ENCODE assay signal across 7 mouse cellular contexts in the genomic region with DNA sequence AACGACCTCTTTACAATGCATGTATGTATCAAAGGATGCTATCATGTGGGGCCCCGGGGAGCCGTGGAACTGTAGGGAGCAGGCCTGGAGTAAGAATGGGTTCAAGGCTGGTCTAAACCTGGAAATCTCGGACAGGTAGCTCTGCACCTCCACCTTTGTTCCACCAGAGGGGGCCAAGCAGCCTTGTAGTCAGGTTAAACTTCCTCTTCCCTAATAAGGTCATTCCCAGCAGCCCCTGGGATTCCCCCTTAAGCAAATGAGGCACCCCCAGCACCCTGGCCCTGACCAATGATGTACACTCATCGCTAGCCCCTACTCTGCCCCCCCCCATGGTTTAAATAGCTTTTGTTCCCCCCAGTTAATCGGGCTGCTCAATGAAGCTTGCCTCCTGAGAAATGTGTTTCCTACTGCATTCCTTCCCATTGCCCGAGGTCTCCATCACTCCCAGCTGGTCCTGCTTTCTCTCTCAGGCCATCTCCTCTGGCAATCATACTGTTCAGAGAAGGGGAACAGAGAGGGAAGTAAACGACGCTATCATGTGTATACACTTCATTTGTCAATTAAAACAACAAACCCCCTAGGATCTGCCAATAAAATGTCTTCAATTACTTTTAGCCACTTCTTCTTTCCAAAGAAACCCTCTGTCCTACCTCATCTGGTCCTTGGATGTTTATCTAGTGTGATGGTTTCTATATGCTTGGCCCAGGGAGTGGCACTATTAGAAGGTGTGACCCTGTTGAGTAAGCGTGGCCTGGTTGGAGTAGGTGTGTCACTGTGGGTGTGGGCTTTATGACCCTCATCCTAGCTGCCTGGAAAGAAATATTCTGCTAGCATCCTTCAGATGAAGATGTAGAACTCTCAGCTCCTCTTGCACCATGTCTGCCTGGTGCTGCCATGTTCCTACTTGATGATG. TPM values are rescaled to one million over a fixed set of nuclear protein-coding genes. Genes with fewer than 3 reads are reported as not detected.
DNase-seq lines count a peak whose midpoint lies in the region; ATAC-seq and TF ChIP-seq lines count a peak whose summit lies in the region.

No protein-coding gene starts in this region.

- 47% methylated on average over 10 of the region's 10 CpGs for WGBS in forebrain, postnatal 0 days
- 53% methylated on average over 10 of the region's 10 CpGs for whole genome bisulfite sequencing in midbrain, embryonic 14.5 days

- peaks cover 2% of the 10 kb centered on the region; the same call in 1 of the 2 replicates for H3K4me1 ChIP-seq in testis, adult 2 months (ENCODE audit: control insufficient read depth, insufficient read depth, low read length)
- H3K4me1 ChIP-seq in forebrain, postnatal 0 days (ENCODE audit: insufficient read depth): no peaks in the 10 kb centered on the region
- H3K4me1 ChIP-seq in midbrain, embryonic 14.5 days (ENCODE audit: control insufficient read depth, insufficient read depth, low read length): no peaks in the 10 kb centered on the region

- H3K27ac ChIP-seq in testis, adult 2 months (ENCODE audit: control insufficient read depth, insufficient read depth, low read depth, low read length): no peak overlapping the region
- no peak overlapping the region for H3K27ac ChIP-seq in forebrain, postnatal 0 days (ENCODE audit: low read depth, low read length)
- no peak overlapping the region for H3K27ac ChIP-seq in midbrain, embryonic 14.5 days (replicated peaks; ENCODE audit: low read depth, low read length)

- peak; percentile 28; the same call in 1 of the 2 replicates for TF ChIP-seq CTCF in testis, adult 2 months (IDR thresholded peaks at IDR 0.05; ENCODE audit: control insufficient read depth, insufficient read depth, insufficient replicate concordance, low read depth, low read length)
- peak; percentile 76 for TF ChIP-seq CTCF in forebrain, postnatal 0 days (IDR thresholded peaks at IDR 0.05; ENCODE audit: low read depth)

- no peaks in the 10 kb centered on the region for H3K36me3 ChIP-seq in testis, adult 2 months (ENCODE audit: control insufficient read depth, insufficient read depth, low read length)
- no peaks in the 10 kb centered on the region for H3K36me3 ChIP-seq in forebrain, postnatal 0 days (ENCODE audit: insufficient read depth)
- H3K36me3 ChIP-seq in midbrain, embryonic 14.5 days (ENCODE audit: control insufficient read depth, insufficient read depth, low read length): no peaks in the 10 kb centered on the region

- no peak overlapping the region for H3K9ac ChIP-seq in forebrain, postnatal 0 days
- no peak overlapping the region for H3K9ac ChIP-seq in midbrain, embryonic 14.5 days (replicated peaks; ENCODE audit: low read length)

- no peaks in the 10 kb centered on the region for H3K27me3 ChIP-seq in testis, adult 2 months (ENCODE audit: control insufficient read depth, insufficient read depth, low read length)
- no peaks in the 10 kb centered on the region for H3K27me3 ChIP-seq in forebrain, postnatal 0 days (ENCODE audit: insufficient read depth, low read length)
- no peaks in the 10 kb centered on the region for H3K27me3 ChIP-seq in midbrain, embryonic 14.5 days (ENCODE audit: control insufficient read depth, insufficient read depth, low read length)

- no peaks in the 10 kb centered on the region for H3K9me3 ChIP-seq in forebrain, postnatal 0 days (ENCODE audit: low read length)
- no peaks in the 10 kb centered on the region for H3K9me3 ChIP-seq in midbrain, embryonic 14.5 days (ENCODE audit: control insufficient read depth, low read length)

- no peak overlapping the region for H3K4me2 ChIP-seq in forebrain, postnatal 0 days (ENCODE audit: low read depth)
- H3K4me2 ChIP-seq in midbrain, embryonic 14.5 days (ENCODE audit: low read length): no peak overlapping the region

- TF ChIP-seq POLR2A in testis, adult 2 months (IDR thresholded peaks at IDR 0.05; ENCODE audit: control insufficient read depth, low read depth, low read length): no peak

- no peak for DNase-seq in testis, postnatal 10 days (ENCODE audit: low spot score)
- DNase-seq in c-Kit-positive CD71-positive TER-119-positive erythroid progenitor cells, embryonic 14.5 days (ENCODE audit: low spot score): peak; percentile 4
- DNase-seq in forebrain, postnatal 0 days: peak; percentile 48
- DNase-seq in kidney, postnatal 25 days: peak; percentile 44 to 45
- DNase-seq in midbrain, embryonic 14.5 days: peak; percentile 77
- no peak for DNase-seq in adrenal gland, postnatal 4 days (ENCODE audit: low spot score in 2 of 2)

- peak overlapping the region; percentile 48 for H3K4me3 ChIP-seq in testis, adult 2 months (ENCODE audit: control insufficient read depth, low read depth, low read length)
- H3K4me3 ChIP-seq in forebrain, postnatal 0 days (ENCODE audit: low read depth, low read length): no peak overlapping the region
- H3K4me3 ChIP-seq in midbrain, embryonic 14.5 days (replicated peaks; ENCODE audit: low read depth, low read length): no peak overlapping the region

- peak; percentile 29 for ATAC-seq in forebrain, postnatal 0 days
- no peak for ATAC-seq in midbrain, embryonic 14.5 days (ENCODE audit: low FRiP score, low TSS enrichment)

RNA-seq across cellular contexts. Expression of gene Slc44a5, which starts 11.4 kb away (rescaled TPM):
- 3.0 and 3.7 TPM in 2 replicates for polyA plus RNA-seq in testis, adult 2 months (2012; rRNA removed)
- total RNA-seq in forebrain, postnatal 0 days (2014; rRNA removed): 29.1 and 39.5 TPM in 2 replicates
- 5.7 and 8.4 TPM in 2 replicates for polyA plus RNA-seq in forebrain, postnatal 0 days (2015; fragmentation: Nextera tagmentation; extraction: Ambion mirVana)
- 14.3 and 15.5 TPM in 2 replicates for polyA plus RNA-seq in midbrain, embryonic 14.5 days (2014; fragmentation: Nextera tagmentation; extraction: Ambion mirVana)
- under 1 TPM; 0.85 to 0.95 TPM for total RNA-seq in adrenal gland, postnatal 4 days (2021)

RNA-seq across cellular contexts. Expression of gene Acadm, which starts 40.3 kb away (rescaled TPM):
- polyA plus RNA-seq in testis, adult 2 months (2012; rRNA removed): 13.3 and 13.7 TPM in 2 replicates
- total RNA-seq in forebrain, postnatal 0 days (2014; rRNA removed): 31.5 and 32.4 TPM in 2 replicates
- 39.7 and 40.1 TPM in 2 replicates for polyA plus RNA-seq in forebrain, postnatal 0 days (2015; fragmentation: Nextera tagmentation; extraction: Ambion mirVana)
- 46.8 and 52.7 TPM in 2 replicates for polyA plus RNA-seq in midbrain, embryonic 14.5 days (2014; fragmentation: Nextera tagmentation; extraction: Ambion mirVana)
- 100 to 1,000 TPM; 460 to 478 TPM for total RNA-seq in adrenal gland, postnatal 4 days (2021)

Comparison
In these comparisons a context has a peak if more than half of its experiments do, and no peak if none do; other contexts are left out.
1. DNase-seq: peak in c-Kit-positive CD71-positive TER-119-positive erythroid progenitor cells, embryonic 14.5 days (single experiment), forebrain, postnatal 0 days (single experiment), kidney, postnatal 25 days (2 of 2) and midbrain, embryonic 14.5 days (single experiment); none in testis, postnatal 10 days (single experiment) and adrenal gland, postnatal 4 days (0 of 2).